In genomic region chr17:31692918-31693317, GRCm38 (mm10) we compare ENCODE assay signal across 8 mouse cellular contexts. TPM values are rescaled to one million over a fixed set of nuclear protein-coding genes. Genes with fewer than 3 reads are reported as not detected.
DNase-seq lines count a peak whose midpoint lies in the region; ATAC-seq and TF ChIP-seq lines count a peak whose summit lies in the region.

No protein-coding gene starts in this region.

- H3K4me1 ChIP-seq in heart, embryonic 11.5 days (ENCODE audit: control insufficient read depth, insufficient read depth, low read length): peaks cover 12% of the 10 kb centered on the region
- peaks cover 8% of the 10 kb centered on the region; the same call in 1 of the 2 replicates for H3K4me1 ChIP-seq in liver, embryonic 11.5 days (replicated peaks; ENCODE audit: control insufficient read depth, insufficient read depth, low read length)
- peaks cover 17% of the 10 kb centered on the region for H3K4me1 ChIP-seq in forebrain, embryonic 13.5 days
- H3K4me1 ChIP-seq in neural tube, embryonic 12.5 days: peaks cover 12% of the 10 kb centered on the region

- no peak for DNase-seq in heart, postnatal 25 days (ENCODE audit: low spot score)
- no peak for DNase-seq in liver, embryonic 11.5 days (ENCODE audit: low spot score)
- DNase-seq in liver: no peak
- DNase-seq in gastrocnemius, adult 2 months: no peak
- DNase-seq in urinary bladder, postnatal 10 days (ENCODE audit: low spot score): no peak

- 0 out of 2 replicates have a peak overlapping the region, but pooled peaks have one; percentile 12 for H3K9ac ChIP-seq in heart, embryonic 11.5 days (ENCODE audit: low read depth, low read length)
- H3K9ac ChIP-seq in liver, embryonic 11.5 days (ENCODE audit: low read depth, low read length): no peak overlapping the region
- H3K9ac ChIP-seq in forebrain, embryonic 13.5 days: no peak overlapping the region
- H3K9ac ChIP-seq in neural tube, embryonic 12.5 days: no peak overlapping the region

- H3K36me3 ChIP-seq in heart, embryonic 11.5 days (ENCODE audit: control insufficient read depth, insufficient read depth, low read length): no peaks in the 10 kb centered on the region
- no peaks in the 10 kb centered on the region for H3K36me3 ChIP-seq in liver, embryonic 11.5 days (ENCODE audit: control insufficient read depth, insufficient read depth, low read length)
- H3K36me3 ChIP-seq in forebrain, embryonic 13.5 days (ENCODE audit: poor library complexity, severe bottlenecking): no peaks in the 10 kb centered on the region
- no peaks in the 10 kb centered on the region for H3K36me3 ChIP-seq in neural tube, embryonic 12.5 days

- H3K27me3 ChIP-seq in heart, embryonic 11.5 days (ENCODE audit: control insufficient read depth, insufficient read depth, low read length): no peaks in the 10 kb centered on the region
- no peaks in the 10 kb centered on the region; the same call in 1 of the 2 replicates for H3K27me3 ChIP-seq in liver, embryonic 11.5 days (replicated peaks; ENCODE audit: control insufficient read depth, insufficient read depth, low read length)
- H3K27me3 ChIP-seq in forebrain, embryonic 13.5 days: peaks cover 2% of the 10 kb centered on the region; the same call in 1 of the 2 replicates
- H3K27me3 ChIP-seq in neural tube, embryonic 12.5 days (replicated peaks): no peaks in the 10 kb centered on the region

- peak overlapping the region; percentile 57 for H3K4me2 ChIP-seq in heart, embryonic 11.5 days
- H3K4me2 ChIP-seq in liver, embryonic 11.5 days: peak overlapping the region; percentile 34; the same call in 1 of the 2 replicates
- peak overlapping the region; percentile 52; the same call in 1 of the 2 replicates for H3K4me2 ChIP-seq in forebrain, embryonic 13.5 days
- H3K4me2 ChIP-seq in neural tube, embryonic 12.5 days (replicated peaks): peak overlapping the region; percentile 52; the same call in 1 of the 2 replicates

- no peak for ATAC-seq in heart, embryonic 11.5 days (replicated peaks; ENCODE audit: insufficient number of reproducible peaks, low FRiP score, low TSS enrichment)
- no peak for ATAC-seq in liver, embryonic 11.5 days (replicated peaks; ENCODE audit: low FRiP score)
- ATAC-seq in forebrain, embryonic 13.5 days: 0 out of 2 replicates have a peak, but pooled peaks have one; percentile 4
- peak; percentile 13; the same call in 1 of the 2 replicates for ATAC-seq in neural tube, embryonic 12.5 days (ENCODE audit: low FRiP score, low read depth)

- no peak overlapping the region for H3K4me3 ChIP-seq in heart, embryonic 11.5 days (ENCODE audit: low read depth, low read length)
- H3K4me3 ChIP-seq in liver, embryonic 11.5 days (ENCODE audit: low read depth, low read length): no peak overlapping the region
- no peak overlapping the region for H3K4me3 ChIP-seq in forebrain, embryonic 13.5 days
- H3K4me3 ChIP-seq in neural tube, embryonic 12.5 days: no peak overlapping the region
- H3K4me3 ChIP-seq in gastrocnemius, adult 2 months: no peak overlapping the region

- intact Hi-C loops in heart, postnatal 25 days (cut with DNase I): loop anchor here (2.0 to 5.0 kb wide), 2 partner anchors 59 to 164 kb away; no protein-coding TSS in a partner anchor
- intact Hi-C loops in gastrocnemius, adult 2 months (cut with DNase I): loop anchor here (2.0 to 5.0 kb wide), 3 partner anchors 59 to 332 kb away; no protein-coding TSS in a partner anchor

- WGBS in heart, embryonic 11.5 days (ENCODE audit: insufficient replicate concordance): 39% methylated on average over 5 of the region's 5 CpGs
- WGBS in liver, embryonic 11.5 days: 34% methylated on average over 5 of the region's 5 CpGs
- 49% methylated on average over 5 of the region's 5 CpGs for WGBS in forebrain, embryonic 13.5 days
- WGBS in neural tube, embryonic 12.5 days: 40% methylated on average over 5 of the region's 5 CpGs

- no peak for TF ChIP-seq CTCF in gastrocnemius, adult 2 months (IDR thresholded peaks at IDR 0.05)

- H3K27ac ChIP-seq in heart, embryonic 11.5 days (ENCODE audit: low read depth, low read length): peak overlapping the region; percentile 18; the same call in 1 of the 2 replicates
- H3K27ac ChIP-seq in liver, embryonic 11.5 days (ENCODE audit: low read depth, low read length): no peak overlapping the region
- no peak overlapping the region for H3K27ac ChIP-seq in forebrain, embryonic 13.5 days
- no peak overlapping the region for H3K27ac ChIP-seq in neural tube, embryonic 12.5 days
- H3K27ac ChIP-seq in gastrocnemius, adult 2 months: no peak overlapping the region

- H3K9me3 ChIP-seq in heart, embryonic 11.5 days (replicated peaks; ENCODE audit: control insufficient read depth, low read length): no peaks in the 10 kb centered on the region
- H3K9me3 ChIP-seq in liver, embryonic 11.5 days (ENCODE audit: control insufficient read depth, low read length): no peaks in the 10 kb centered on the region
- no peaks in the 10 kb centered on the region for H3K9me3 ChIP-seq in forebrain, embryonic 13.5 days (replicated peaks)
- no peaks in the 10 kb centered on the region for H3K9me3 ChIP-seq in neural tube, embryonic 12.5 days

RNA-seq across cellular contexts. Expression of gene Cryaa, which starts 15.3 kb away (rescaled TPM):
- polyA plus RNA-seq in heart, embryonic 11.5 days (2014; fragmentation: Nextera tagmentation; extraction: Ambion mirVana): not detected in 2 replicates
- total RNA-seq in heart, postnatal 25 days (2021): not detected
- polyA plus RNA-seq in liver, embryonic 11.5 days (2014; fragmentation: Nextera tagmentation; extraction: Ambion mirVana): not detected in 2 replicates
- polyA plus RNA-seq in forebrain, embryonic 13.5 days (2015; fragmentation: Nextera tagmentation; extraction: Ambion mirVana): not detected in 2 replicates
- polyA plus RNA-seq in neural tube, embryonic 12.5 days (2016; fragmentation: Nextera tagmentation; extraction: Ambion mirVana): not detected in 2 replicates
- not detected for total RNA-seq in gastrocnemius, adult 2 months (2021)

RNA-seq across cellular contexts. Expression of gene U2af1, which starts 34.2 kb away (rescaled TPM):
- polyA plus RNA-seq in heart, embryonic 11.5 days (2014; fragmentation: Nextera tagmentation; extraction: Ambion mirVana): 117 and 145 TPM in 2 replicates
- total RNA-seq in heart, postnatal 25 days (2021): 10 to 100 TPM; 70.7 to 70.9 TPM
- 188 and 210 TPM in 2 replicates for polyA plus RNA-seq in liver, embryonic 11.5 days (2014; fragmentation: Nextera tagmentation; extraction: Ambion mirVana)
- polyA plus RNA-seq in forebrain, embryonic 13.5 days (2015; fragmentation: Nextera tagmentation; extraction: Ambion mirVana): 349 and 357 TPM in 2 replicates
- polyA plus RNA-seq in neural tube, embryonic 12.5 days (2016; fragmentation: Nextera tagmentation; extraction: Ambion mirVana): 305 and 307 TPM in 2 replicates
- total RNA-seq in gastrocnemius, adult 2 months (2021): 10 to 100 TPM; 67.8 to 68.3 TPM

RNA-seq across cellular contexts. Expression of gene Cbs, which starts 55.9 kb away (rescaled TPM):
- polyA plus RNA-seq in heart, embryonic 11.5 days (2014; fragmentation: Nextera tagmentation; extraction: Ambion mirVana): 0.63 and 0.77 TPM in 2 replicates
- 1 to 10 TPM; 1.6 to 2.6 TPM for total RNA-seq in heart, postnatal 25 days (2021)
- 7.3 and 8.3 TPM in 2 replicates for polyA plus RNA-seq in liver, embryonic 11.5 days (2014; fragmentation: Nextera tagmentation; extraction: Ambion mirVana)
- polyA plus RNA-seq in forebrain, embryonic 13.5 days (2015; fragmentation: Nextera tagmentation; extraction: Ambion mirVana): 4.4 and 5.3 TPM in 2 replicates
- 2.9 and 3.3 TPM in 2 replicates for polyA plus RNA-seq in neural tube, embryonic 12.5 days (2016; fragmentation: Nextera tagmentation; extraction: Ambion mirVana)
- total RNA-seq in gastrocnemius, adult 2 months (2021): under 1 TPM; 0.82 to 0.95 TPM

Comparison
In these comparisons a context has a peak if more than half of its experiments do, and no peak if none do; other contexts are left out.
1. ATAC-seq: peak in forebrain, embryonic 13.5 days (single experiment) and neural tube, embryonic 12.5 days (single experiment); none in heart, embryonic 11.5 days (single experiment) and liver, embryonic 11.5 days (single experiment).
2. Peak in every context shown above with its lines, with median percentiles within 50 percentile points of each other: H3K4me2 ChIP-seq.